Mouse (Mus musculus): ENCODE results near the gene Gm20777.
"Not testable (repeated sequence)": the region's sequence is repeated elsewhere in the genome, so short reads cannot be mapped to it uniquely, and the experiment has no call there.

Gene Gm20777

DNA sequence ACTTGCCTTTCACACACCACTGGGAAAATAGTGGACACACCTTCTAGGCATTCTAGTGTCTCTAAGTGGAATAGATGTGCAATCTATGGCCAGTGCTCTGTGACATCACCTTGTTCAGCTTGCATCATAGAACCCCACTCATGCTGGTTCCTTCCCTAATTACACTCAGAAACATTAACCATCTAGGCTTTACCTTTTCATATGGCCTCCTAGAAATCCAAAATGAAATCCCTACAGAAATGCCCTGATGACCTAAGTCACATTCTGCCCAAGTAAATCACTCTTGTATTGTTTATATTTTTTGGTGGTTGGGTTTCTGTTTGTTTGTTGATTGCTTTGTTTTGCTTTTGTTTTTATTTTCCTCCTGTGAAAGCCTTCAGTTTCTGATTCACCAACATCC, at the start of gene Gm20777:
TSS of gene Gm20777 (minus strand) at position 101 of the 400 bp plus-strand sequence.
- not testable (repeated sequence) for DNase-seq

DNA sequence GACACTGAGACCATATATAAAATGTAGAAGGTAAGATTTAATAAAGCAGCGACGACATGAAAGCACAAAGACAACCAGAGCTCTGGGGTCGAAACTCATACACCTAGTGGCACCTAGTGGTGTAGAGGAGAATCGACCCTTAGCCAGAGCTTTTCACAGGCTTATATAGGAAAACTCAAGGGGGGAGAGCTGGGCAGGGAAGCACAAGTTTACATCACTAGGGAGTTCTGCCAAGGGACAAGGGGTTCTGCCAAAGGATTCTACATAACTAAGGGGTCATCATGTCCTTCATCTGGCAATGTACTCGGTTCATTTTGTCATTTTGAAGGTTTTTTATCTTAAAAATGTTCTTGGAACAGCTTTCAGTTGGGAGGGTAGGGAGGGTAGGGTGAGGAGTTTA, 42.7 kb downstream of the Gm20777 start:
- not testable (repeated sequence) for DNase-seq

DNA sequence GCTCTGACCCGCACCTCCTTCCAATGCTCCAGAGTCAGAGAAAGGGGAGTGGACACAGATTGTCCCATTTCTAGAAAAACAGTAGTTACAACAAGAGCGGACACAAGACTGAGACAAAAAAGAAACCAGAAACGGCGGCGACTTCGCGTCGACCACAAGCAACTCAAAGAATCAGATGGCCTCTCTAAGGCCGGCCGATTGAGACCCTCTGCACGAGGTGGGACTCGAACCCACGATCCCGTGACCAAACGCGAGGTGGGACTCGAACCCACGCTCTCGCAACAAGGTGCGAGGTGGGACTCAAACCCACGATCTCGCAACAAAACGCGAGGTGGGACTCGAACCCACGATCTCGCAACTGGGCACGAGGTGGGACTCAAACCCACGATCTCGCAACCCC, 43.5 kb downstream of the Gm20777 start:
- not testable (repeated sequence) for DNase-seq

DNA sequence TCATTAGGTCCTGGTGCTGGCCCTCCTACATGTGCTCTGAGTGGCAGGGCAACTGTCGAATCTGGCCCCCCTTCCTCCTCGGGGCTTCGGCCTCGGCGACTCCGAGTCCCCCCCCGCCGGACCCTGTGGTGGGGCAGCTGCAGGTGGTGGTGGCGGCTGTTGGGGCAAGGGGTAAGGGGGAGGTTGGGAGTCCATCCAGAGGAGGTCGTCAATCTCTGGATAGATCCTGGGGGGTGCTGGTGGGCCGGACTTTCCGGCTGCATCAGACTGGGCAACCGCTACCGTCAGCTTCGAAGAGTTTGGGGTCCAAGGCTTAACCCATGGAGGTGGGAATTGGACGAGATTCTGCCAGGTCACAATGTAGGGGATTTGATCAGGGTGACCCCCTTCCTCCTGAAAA, 44.0 kb downstream of the Gm20777 start:
- DNase-seq, result not testable (repeated sequence)

DNA sequence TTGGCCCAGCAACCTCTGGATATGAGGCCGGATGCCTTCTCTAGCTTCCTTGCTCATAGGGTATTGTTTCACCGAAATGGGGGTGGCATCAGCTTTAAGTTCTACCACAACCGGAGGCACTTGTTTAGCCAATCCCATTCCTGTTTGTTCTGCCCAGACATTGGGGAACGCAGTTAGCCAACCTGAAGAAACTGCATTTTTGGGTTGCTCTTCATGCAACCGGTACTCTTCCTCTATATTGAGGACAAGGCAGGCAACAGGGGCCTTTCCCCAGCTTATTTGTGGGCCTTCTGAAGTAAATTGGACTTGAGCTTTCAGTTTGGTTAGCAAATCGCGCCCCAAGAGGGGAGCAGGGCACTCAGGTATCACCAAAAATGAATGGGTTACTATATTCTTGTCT, 45.6 kb downstream of the Gm20777 start:
- not testable (repeated sequence) for DNase-seq
